Mouse (Mus musculus) yolk sac, embryonic 10.5 days (tissue): Measurements from ENCODE around the gene Srf.
A peak's percentile ranks its signal among the peaks of the same experiment; 100 is the strongest.

ENCODE experiments used
- DNase-seq: peaks from one replicate; pipeline ENCODE4 v3.0.0-alpha.2; 2017; ENCODE audit warnings: low spot score

Srf gene

DNA sequence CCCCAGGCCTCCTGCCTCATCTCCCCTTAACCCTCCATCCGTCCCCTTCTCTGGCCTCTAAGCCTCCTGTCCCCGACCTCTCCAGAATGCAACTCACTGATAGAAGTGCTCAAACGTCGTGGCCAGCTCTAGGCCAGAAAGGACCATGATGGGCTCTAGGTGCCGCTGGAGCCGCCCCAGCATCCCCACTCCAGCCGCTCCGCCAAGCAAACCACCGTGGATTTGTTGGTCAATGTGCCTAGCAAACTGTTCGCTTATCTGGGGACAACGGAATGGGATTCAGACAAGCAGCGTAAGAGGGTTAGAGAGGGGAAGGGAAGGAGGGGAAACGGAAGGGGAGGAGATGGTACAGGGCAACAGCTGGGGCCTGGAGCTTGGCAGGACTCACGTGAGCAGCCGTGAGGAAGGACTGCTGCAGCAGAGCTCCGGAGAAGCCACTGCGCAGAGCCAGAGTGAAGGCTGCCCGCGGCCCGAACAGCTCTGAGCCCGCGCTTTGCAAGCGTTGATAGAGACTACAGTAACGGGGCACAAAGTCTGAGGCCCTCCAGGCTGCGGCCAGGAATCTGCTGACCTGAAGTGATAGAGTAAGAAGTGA is 35.5 kb downstream of the Srf start:
- DNase-seq = peak; percentile 13

DNA sequence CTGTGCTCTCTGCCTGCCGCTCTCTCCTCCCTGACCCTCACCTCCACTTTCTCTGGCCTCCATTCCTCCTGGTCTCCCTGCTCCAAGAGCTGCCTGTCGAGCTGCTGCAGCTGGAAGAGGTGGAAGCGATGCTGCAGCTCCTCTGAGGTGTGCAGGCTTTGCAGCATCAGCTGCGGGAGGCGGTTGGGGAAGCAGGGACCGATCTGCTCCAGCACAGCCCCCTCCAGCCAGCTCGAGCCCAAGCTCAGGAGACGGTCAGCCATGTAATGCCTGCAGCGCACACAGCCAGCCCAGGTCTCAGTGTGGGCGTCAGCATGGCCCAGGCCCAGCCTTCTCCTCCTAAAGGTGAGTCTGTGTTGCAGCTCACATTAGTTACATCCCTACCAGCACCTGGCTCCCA is 36.0 kb downstream of the Srf start:
- DNase-seq = no peak

- DNase-seq = no peak
Observed at GRCm38 (mm10) chr17:46513329-46513728, 42.6 kb downstream of the Srf start.

- no peak for DNase-seq
Observed at GRCm38 (mm10) chr17:46511059-46511710, 44.8 kb downstream of the Srf start.

DNA sequence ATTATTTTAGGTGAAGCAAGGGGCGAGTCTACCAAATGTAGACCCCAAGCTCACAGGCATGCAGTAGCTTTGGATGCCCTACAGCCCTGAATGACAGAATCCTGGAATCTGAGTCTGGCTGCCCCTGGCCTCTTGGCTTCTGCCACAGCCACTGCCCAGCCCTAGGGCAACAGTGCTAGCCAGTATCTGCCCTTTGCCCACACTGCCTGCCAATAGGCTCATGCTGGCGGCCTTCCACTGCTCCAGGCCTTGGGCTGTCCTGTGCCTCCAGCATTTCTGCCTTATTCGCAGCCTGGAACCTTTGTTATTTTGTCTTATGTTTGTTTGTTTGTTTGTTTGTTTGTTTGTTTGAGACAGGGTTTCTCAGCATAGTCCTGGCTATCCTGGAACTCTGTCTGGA is 50.4 kb downstream of the Srf start:
- no peak for DNase-seq

DNA sequence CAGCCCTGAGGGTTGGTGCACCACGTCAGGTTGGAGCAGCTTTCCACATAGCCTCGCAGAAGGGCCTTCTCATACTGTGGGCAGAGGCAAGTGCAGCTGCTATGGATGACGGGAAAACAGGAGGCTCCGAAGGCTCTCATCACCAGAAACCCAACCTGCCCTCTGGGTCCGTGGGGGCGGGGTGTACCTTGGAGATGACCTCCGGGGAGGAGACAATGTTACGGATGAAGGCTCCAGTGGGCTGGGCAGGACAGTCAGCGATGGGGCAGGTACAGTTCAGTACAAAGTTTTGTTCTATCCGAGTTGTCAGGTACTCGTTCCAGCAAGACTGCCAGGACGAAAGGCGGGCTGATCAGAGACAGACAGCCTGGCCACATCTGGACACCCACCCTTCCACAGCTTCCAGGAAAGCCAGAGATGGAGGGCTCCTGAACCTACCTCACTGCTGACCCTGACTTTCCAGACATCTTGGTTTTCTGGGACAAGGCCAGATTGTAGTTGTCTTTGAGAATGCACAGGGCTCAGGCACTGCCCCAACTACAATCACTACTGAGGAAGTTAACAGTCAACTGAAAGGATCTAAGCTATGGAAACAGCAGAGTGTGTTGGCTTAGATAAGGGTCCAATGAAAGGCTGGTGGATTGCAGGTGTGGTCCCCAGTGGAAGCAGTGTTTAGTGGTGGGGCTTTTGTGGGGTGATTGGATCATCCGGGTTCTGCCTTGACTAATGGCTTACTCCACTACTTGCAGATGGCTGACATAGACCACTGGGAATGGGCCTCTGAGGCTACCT is 51.9 kb downstream of the Srf start:
- no peak for DNase-seq

GRCm38 (mm10) chr17:46502775-46503174 is 53.2 kb downstream of the Srf start:
- DNase-seq = no peak
